Mouse (Mus musculus) right cerebral cortex, postnatal 4 days (tissue): ENCODE measurements around the gene Spop.

ENCODE experiments used
- DNase-seq: peaks from one replicate; pipeline ENCODE4 v3.0.0-alpha.2; 2022

Gene Spop

DNA sequence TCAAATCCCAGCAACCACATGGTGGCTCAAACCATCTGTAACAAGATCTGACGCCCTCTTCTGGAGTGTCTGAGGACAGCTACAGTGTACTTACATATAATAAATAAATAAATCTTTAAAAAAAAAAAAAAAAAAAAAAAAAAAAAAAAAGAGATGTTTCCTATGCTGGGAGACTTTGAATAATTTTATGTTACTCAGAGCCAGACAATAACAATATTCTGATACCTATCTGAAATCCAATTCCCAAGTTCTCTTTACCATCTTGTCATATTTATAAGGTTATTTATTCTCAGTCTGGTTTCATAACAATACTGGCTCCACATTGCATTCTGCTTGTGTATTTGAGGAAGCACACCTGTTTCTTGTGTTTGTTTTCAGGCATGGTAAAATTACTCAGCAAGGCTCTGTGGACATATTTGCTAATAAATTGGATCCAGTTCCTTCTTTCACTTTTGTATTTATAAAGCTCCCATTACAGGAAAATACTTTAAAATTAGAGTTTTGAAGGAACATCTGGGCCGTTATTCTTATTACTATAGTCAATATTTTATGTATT, 7.1 kb downstream of the Spop start:
- DNase-seq: no peak

DNA sequence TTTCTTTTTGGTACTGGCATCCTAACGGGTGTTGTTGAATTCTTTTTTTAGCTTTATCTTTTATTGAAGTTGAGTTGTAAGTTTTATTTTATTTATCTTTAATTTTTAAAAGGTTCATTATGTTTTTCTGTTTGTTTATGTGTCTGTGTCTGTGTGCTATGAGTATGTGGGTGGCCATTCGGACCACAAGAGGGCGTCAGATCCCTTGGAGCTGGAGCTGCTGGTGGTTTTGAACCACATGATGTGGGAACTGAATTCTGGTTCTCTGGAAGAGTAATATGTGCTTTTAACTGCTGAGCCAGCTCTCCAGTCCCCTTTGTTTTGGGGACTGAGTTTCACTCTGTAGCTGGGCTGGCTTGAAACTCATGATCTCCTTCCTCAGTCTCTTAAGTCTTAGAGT, 9.6 kb downstream of the Spop start:
- DNase-seq: no peak

DNA sequence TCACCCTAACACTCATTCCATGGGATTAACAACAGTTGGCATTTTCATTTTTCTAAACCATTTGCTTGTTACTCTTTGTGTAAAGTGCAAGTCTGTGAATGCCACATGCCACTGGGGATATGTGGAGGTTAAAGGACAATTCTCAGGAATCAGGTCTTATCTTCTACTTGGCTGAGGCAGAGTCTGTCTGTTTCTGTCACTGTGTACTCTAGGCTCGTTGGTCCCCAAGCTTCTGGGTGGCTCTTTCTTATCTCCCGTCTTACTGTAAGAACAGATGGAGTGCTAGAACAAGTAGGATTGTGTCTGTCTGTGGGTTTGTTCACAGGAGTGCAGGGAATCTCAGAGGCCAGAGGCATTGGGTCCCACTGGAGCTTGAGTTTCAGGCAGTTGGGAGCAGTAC, 17.5 kb downstream of the Spop start:
- no peak for DNase-seq

DNA sequence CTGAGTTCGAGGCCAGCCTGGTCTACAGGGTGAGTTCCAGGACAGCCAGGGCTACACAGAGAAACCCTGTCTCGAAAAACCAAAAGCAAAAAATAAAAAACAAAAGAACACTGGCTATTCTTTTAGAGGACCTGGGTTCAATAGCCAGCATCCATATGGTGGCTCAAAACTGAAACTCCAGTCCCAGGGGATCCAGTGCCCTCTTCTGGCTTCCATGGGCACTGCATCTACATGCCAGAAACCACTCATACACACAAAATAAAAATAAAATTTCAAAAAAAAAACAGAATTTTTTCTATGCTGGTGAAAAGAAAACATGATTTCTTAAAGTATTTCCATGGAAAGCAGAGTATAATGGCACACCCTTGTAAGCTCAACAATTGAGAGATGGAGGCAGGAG, 18.3 kb downstream of the Spop start:
- no peak for DNase-seq

DNA sequence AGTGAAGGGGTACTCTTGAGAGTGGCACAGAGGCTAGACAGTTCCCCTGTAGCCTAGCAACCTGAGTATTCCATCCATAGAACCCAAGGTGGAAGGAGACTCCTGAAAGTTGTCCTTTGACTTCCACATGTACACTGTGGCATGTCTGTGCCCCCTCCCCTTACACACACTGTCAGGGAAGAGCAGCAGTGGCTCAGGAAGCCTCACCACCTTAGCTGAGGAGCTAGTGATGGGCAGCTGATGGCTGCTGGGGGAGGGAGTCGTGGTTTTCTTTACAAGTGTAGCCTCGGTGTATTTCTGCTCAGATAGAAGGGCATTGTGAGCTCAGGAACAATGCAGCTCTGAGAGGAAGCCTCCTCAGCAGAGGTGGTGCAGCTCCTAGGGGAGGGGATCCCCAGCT, 31.5 kb downstream of the Spop start:
- DNase-seq: no peak

DNA sequence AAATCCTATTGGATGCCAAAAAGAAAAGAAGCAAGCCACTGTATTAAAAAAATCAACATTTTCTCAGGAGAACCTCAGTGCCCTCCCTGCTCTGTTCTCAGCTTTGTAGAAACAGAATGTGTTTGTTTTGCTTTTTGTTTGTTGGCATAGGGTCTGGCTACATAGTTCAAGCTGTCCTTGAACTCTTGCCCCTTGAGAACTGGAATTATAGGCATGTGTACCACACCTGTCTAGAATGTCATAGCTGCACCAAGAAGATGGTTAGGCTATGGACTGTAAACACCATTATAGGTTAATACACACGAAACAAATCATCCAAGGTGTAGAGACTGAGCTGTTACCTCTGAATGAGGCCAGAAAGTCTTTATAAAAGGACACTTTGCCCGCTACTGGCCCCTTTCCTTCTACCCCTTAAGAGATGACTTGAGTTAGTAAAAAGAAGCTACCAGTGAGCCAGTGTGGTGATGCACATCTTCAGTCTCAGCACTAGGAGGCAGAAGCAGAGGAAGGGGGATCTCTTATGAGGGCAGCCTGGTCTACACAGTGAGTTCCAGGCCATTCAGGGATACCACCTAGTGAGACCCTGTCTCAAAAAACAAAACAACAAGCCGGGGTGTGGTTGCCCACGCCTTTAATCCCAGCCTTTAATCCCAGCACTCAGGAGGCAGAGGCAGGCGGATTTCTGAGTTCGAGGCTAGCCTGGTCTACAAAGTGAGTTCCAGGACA, 32.9 kb downstream of the Spop start:
- no peak for DNase-seq

DNA sequence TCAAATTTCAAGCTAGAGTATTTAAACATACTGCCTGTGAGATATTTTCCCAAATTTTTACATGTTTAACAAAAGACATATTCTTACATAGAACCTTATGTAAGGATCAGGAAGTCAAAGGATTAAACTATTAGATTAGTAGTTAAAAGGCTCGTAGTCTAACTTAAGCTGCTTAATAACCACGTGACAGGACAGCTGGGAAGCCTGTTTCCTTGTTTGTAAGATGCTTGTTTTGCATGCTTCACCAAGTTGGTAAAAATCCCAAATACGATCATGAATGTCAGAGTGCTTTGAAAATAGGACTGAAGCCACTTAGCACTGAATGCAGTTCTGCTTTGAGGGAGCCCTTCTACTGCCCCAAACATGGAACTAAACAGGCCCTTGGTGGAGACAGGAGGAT, 34.5 kb downstream of the Spop start:
- DNase-seq: no peak

DNA sequence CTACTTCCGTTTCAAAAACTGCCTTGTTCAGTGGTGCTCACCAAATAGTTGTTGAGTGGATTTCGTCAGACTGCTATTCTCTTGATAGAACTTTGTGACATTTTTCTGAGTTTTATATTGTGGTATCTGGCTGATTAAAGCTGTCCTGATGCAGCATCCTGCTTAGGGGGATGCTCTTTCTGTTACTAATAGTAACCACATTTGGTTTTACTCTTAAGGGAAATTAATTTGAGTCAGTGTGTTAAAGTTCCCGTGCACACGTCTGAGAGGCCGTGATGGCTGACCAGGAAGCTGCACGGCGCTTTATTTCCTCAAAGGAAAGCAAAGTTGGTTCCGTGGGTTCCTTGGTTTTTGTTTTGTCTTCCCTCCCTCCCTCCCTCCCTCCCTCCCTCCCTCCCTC, 41.5 kb downstream of the Spop start:
- DNase-seq: no peak

DNA sequence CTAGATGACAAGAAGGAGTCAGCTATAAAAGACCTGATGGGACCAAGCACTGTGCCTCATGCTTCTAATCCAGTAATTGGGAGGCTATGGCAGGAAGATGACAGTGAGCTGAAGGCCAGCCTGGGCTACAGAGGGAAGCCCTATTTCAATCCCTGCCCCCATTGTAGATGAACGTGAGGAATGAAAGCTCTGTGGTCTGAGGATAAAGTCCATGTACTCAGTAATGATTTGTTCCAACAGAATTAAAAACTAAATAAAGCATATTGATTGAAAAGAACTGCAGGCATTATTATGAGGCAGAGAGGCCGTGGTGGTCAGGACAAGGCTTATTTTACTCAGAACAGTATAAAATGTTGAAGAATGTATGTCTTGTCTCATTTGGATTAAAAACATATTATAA, 47.0 kb downstream of the Spop start:
- no peak for DNase-seq

DNA sequence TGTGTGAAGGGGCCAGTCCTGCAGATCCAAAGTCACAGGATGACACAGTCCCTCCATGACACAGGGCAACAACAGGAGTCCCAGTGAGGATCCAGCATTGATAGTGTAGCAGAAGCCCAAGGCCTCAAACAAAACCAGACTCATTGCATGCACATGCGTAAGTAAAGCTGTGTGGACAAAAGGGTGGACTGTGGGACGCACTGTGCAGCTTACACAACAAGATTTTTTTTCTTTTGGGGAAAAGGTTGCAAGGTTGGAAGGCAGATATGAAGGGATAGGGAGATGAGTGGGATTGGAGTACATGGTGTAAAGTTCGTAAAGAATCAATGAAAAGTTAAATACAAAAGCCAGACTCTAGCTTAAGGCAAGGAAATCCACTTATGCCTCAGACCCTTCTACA, 48.3 kb downstream of the Spop start:
- no peak for DNase-seq

DNA sequence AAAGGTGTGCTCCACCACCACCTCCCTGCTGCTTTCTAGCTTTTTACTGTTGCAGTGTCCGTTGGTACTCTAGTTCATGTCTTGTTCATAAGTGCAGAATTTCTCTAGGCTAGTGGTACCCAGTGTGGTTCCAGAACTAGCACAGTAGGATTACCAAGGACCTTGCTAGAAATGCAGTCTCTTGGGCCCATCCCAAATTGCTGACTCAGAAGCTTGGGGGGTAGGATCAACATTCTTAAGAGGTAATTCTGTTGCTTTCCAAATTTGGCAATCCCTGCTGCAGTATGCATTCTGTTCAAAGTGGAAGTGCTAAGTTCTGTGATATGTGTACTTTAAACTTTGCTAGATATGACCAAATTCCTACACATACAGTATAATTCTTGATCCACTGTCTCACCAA, 53.9 kb downstream of the Spop start:
- DNase-seq: no peak

DNA sequence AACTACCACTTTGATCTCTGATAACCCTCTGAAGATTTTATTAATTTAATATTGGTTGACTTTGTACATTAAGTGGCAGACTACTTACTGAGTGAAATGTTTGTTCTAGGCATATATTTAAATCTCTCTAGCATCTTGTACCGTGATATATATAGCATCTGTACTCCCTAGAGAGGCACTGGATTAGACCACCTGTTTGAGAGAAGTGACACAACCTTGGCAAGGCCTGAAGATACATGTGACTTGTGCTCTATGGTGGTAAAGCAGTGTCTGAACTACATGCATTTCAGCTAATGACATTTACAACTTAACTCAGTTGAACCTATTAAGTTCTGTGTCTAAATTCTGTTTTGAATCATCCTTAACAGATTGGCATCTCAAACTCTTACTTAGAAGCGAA, 59.1 kb downstream of the Spop start:
- DNase-seq: no peak

DNA sequence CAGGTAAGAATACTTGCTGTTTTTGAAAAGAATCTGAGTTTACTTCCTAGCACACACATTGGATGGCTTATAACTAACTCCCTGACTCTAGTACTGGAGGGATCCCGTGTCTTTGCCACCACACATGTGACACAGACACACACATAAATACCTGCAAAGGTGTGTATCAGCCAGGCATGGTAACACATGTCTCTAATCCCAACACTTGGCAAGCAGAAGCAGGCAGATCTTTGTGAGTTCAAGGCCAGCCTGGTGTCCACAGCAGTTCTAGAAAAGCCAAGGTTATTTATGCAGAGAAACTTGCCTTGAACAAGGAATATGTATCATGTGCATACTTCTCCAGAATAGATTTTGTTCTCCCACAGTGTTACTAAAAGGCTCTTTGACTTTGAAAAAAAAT, 59.6 kb downstream of the Spop start:
- no peak for DNase-seq

DNA sequence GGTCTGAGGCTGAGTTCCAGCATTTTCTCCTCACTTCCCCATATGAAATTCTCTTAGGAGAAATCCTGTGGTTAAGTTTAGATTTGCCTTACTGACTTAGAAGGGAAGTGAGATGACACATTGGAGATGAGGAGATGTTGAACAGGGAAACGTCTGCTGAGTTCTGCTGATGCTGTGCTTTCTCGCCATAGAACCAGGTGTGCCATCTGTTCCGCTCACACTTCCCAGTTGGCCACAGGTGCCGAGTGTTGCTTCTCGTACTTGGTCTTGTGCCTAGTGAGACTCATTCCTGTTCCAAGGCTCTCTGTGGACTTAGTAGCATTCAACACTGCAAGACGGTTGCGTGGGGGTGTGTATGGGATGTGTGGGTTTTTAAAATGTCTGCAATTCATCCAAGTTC, 62.4 kb downstream of the Spop start:
- no peak for DNase-seq

DNA sequence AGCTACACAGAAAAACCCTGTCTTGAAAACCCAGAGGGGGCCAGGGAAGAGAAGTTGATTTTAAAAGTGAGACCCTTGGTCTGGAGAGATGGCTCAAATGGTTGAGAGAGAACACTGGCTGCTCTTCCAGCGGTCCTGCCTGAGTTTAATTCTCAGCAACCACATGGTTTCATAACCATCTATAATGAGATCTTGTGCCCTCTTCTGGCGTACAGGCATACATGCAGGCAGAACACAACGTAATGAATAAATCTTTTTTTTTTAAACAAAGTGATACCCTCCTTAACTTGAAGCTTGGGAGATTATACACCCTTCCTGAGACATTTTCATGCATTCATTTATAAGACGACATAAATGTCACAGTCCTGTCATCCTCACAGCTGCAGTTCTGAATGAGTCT, 65.6 kb downstream of the Spop start:
- no peak for DNase-seq

DNA sequence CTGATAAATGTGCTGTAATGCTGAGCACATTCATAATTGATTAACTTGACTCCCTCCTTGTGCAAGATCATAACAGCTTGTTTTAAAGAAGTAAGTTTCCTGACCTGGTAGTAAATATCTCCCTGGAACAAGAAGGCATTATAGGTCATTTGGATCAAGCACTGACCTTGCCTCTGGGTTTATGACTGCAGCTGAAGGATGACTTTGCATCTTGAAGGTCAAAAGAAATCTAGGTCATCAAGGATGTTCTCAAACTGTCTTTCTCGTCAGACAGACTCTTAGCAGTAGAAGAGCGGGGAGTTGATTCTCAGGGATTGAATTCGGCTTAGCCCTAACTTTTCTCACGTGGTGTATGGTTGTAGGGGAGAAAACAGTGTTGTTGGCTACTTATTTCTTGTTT, 66.8 kb downstream of the Spop start:
- no peak for DNase-seq

DNA sequence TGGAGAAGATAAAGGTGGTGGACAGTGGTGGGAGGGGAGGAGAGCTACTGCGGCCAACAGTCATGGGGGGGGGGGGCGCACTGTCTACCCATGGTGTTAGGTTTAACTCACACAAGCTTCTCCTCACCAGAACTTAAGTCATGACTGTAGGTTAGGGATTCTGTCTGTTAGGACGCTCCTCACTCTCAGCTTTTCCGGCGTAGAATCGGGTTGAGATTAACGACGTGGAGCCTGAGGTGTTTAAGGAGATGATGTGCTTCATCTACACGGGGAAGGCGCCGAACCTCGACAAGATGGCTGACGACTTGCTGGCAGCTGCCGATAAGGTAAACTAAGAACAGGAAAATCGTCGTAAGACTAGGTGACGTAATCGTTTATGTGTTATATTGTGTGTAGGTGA, 71.8 kb downstream of the Spop start:
- no peak for DNase-seq

DNA sequence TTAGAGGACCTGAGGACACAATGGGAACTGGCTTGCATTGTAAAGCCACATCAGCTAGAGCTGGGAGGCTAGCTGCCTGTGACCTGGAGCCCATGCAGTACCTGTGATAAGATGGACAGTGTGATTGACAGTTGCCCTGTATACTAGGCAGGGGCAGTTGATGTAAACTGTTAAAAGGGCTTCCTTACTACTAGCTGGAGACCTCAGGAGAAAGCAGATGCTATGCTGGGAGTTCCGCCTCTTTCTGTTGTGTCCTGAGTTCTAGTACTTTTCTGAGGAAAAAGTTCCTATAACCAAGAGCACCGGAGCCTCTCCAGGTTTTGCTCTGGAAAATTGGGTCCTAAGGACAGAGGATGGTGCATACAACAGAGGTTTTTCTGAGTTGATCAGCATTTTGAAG, 73.4 kb downstream of the Spop start:
- no peak for DNase-seq

DNA sequence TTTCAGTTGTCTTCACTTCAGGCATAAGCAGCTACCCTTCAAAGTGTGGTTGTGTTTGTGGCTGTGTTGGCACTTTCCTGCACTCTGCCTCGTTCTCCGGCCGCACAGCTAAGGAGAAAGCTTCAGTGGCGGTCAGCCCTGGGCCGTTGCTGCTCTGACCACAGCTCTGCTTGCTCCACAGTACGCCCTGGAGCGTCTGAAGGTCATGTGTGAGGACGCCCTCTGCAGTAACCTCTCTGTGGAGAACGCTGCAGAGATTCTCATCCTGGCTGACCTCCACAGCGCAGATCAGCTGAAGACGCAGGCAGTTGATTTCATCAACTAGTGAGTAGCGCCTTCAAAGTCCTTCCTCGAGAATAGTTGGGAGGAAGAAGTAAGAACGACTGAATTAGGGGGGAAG, 76.2 kb downstream of the Spop start:
- DNase-seq: no peak

DNA sequence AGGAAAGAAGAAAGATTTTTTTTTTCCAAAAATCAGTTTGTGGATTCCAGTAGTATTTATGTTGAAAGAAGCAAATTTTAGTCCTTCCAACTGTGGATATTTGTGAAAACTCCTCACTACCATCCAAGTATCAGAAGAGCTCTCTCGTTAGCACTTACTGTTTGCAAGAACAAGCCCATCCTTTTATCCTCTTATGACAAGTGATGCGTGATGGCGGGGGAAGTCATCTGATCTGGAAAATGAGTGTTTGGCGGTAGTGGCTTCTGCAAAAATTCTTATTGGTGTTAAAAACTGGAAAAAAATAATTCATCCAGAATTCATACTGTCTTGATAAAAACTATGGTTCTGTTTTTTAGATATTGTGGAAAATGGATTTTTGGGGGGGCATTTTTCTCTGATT, 78.4 kb downstream of the Spop start:
- no peak for DNase-seq

DNA sequence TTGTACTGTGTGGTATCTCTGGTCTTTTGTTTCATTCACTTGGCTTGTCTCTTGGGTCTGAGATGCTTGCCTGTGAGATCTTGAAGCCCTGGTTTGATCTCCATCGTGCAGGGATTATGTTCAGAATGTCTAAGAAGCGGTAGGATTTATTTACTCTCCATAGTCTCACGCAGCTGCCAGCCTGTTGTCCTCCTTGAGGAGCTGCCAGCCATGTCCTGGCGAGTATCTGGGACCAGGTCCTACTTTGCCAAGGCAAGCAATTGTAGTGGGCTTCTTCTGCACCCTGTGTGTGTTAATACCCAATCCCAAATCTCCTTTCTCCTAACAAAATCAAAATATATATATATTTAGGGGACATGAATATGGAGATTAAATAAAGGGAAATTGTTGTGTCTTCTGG, 79.1 kb downstream of the Spop start:
- no peak for DNase-seq

DNA sequence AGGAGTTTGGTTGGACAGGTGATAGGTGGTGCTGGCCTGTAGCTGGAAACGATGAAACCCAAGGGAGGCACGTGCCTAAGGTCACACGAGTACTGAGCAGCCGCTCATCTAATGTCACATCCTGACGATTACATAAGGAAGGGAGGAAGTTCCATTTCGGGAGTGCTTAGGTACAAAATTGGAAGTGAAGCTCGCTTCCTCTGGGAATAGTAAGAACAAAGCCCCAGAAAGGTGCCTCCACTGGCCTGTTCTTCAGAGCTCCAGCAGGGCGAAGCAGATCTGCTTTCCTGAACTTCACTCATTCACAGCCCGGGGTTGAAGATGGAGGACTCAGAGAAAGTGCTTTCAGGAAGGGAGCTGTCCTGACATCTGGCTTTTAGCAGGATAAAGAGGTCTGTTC, 80.1 kb downstream of the Spop start:
- no peak for DNase-seq

DNA sequence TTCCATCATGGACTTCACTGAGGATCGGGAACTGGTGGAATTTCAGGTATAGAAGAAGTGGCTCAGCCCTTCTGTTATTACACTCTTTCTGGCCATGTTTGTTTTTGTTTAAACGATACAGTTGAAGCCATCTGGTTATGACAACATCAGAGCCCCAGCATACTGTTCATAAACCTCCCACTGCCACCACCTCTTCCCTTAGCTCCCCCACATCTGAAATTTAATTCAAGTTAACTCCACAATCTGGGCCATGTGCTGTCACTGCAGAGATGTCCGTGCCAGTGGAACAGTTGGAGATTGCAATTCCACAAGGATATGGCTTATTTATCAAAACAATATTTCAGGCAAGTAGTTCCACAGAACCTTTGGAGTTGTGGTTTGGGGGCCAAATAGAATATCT, 80.5 kb downstream of the Spop start:
- no peak for DNase-seq

DNA sequence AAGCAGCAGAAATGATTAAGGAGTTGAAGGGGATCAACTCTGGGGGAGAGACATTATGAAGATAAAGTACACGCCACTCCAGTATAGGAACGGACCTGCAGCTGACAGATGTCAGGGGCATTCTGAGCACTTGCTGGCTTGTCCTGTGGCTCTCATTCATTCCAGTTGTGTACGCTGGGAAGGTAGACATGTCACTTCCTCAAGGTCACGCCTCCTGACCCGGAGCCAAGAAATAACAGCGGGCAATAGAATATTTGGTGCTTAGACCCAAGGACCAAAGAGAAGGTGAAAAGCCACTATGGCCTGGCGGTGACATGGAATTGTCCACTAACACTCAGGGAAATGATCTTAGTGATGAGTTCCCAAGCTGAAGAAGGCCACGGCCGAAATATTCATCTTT, 82.0 kb downstream of the Spop start:
- no peak for DNase-seq

DNA sequence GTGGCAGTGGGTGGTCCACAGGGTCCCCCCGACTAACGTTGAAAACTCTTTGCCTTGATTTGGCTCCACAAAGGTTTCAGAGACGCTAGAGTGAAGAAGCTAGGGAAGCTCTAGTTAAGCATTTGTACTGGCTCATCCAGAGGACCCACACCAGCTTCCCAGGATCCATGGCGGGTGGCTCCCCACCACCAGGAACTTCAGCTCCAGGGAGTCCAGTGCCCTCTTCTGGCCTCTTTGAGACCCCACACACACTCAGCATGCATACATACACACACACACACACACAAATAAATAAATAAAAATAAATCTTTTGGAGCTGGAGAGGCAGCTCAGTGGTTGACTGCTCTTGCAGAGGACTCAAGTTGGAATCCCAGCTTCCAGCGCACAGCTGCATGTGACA, 84.0 kb downstream of the Spop start:
- DNase-seq: no peak

DNA sequence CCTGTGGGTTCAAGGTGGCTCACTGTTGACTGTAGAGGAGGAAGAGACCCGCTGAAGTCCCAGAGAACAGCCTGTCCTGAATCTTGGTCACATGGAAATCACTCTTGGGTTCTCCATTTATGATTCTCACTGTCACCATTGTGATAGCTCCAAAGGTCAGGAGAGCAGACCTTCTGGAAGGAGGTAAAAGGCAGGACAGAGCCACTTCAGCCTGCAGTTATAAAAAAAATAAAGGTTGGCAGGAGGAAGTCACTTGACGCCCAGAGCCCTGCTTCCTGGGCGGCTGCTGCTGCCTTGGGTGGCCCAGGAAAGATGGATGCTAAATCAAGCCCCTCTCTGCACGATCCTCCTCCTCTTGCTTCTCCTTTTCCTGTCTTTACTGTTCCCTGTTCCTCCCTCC, 86.5 kb downstream of the Spop start:
- DNase-seq: no peak
